Mouse (Mus musculus): ENCODE results near the gene Il5ra.

DNA sequence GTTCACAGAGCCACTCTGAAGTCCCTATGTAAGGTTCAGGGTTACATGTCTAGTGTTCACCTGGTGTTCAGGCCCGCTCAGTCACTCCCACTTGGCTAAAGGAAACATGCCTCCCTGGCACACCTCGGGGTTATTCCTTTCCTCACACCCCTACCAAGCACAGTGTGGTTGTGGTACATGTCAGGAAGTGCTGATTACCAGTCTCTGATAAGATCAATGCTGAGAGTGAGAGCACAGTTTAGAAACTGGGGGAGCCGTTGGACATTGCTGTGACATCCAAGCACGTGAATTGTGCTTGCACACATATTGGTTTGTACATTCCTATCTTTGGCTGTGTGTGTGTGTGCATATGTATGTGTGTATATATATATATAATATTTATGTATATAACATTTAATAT, 16.3 kb downstream of the Il5ra start:
- no peak for TF ChIP-seq CTCF (IDR thresholded peaks at IDR 0.05; ENCODE audit: low read depth)
- TF ChIP-seq EP300 (optimal IDR thresholded peaks at IDR 0.05), result no peak

Measured in stomach, postnatal 0 days (tissue).